Mouse (Mus musculus) forebrain, postnatal 0 days (tissue): Measurements from ENCODE around the gene Memo1. TPM values are rescaled to one million over a fixed set of nuclear protein-coding genes. Genes with fewer than 3 reads are reported as not detected.
"Not testable (repeated sequence)": the region's sequence is repeated elsewhere in the genome, so short reads cannot be mapped to it uniquely, and the experiment has no call there.

Source experiments
- ATAC-seq: fragments of 200-750 bp; cut with Nextera tagmentation; 2 replicates; pipeline ENCODE4 v1.8.0; 2017; ENCODE audit warnings: mild to moderate bottlenecking, moderate library complexity
- DNase-seq: peaks from one replicate; pipeline ENCODE4 v3.0.0-alpha.2; 2015
- H3K27ac ChIP-seq: fragments of 300-500 bp; sonication (generic); 2 replicates; pipeline ENCODE4 v1.5.1; 2014; ENCODE audit warnings: low read depth, mild to moderate bottlenecking, antibody characterized with exemption, low read length, moderate library complexity, mixed read lengths
- H3K27me3 ChIP-seq: fragments of 300-500 bp; sonication (generic); 2 replicates; pipeline ENCODE4 v1.6.1; 2014; ENCODE audit warnings: mild to moderate bottlenecking, low read length, mixed read lengths; ENCODE audit not compliant: insufficient read depth
- H3K36me3 ChIP-seq: fragments of 300-500 bp; sonication (generic); 2 replicates; pipeline ENCODE4 v1.6.1; 2014; ENCODE audit warnings: mild to moderate bottlenecking, moderate library complexity; ENCODE audit not compliant: insufficient read depth
- H3K4me1 ChIP-seq: fragments of 300-500 bp; sonication (generic); 2 replicates; pipeline ENCODE4 v1.6.1; 2014; ENCODE audit warnings: antibody characterized with exemption; ENCODE audit not compliant: insufficient read depth
- H3K4me2 ChIP-seq: fragments of 300-500 bp; sonication (generic); 2 replicates; pipeline ENCODE4 v1.6.1; 2014; ENCODE audit warnings: low read depth, mild to moderate bottlenecking, moderate library complexity
- H3K4me3 ChIP-seq: fragments of 300-500 bp; sonication (generic); 2 replicates; pipeline ENCODE4 v1.5.1; 2014; ENCODE audit warnings: low read depth, low read length, mixed read lengths
- H3K9ac ChIP-seq: fragments of 300-500 bp; sonication (generic); 2 replicates; pipeline ENCODE4 v1.6.1; 2014; ENCODE audit warnings: mild to moderate bottlenecking
- H3K9me3 ChIP-seq: fragments of 300-500 bp; sonication (generic); 2 replicates; pipeline ENCODE4 v1.6.1; 2016; ENCODE audit warnings: low read length
- CTCF ChIP-seq: sonication (generic); IDR thresholded peaks from 2 replicates; pipeline ENCODE4 v1.5.1; 2016; ENCODE audit warnings: antibody characterized with exemption, control low read depth, low read depth
- WGBS: fragments of 180-500 bp; shearing (Covaris S2); extraction: QIAGEN DNeasy Blood & Tissue Kit; methylation state at CpG from one replicate; pipeline ENCODE4 v1.1.7; 2014; 5-methylcytosine and 5-hydroxymethylcytosine counted together
- polyA plus RNA-seq: library from polyadenylated mRNA; unstranded; fragments of >200 nt; fragmentation: Nextera tagmentation; extraction: Ambion mirVana; gene quantifications from 2 replicates; pipeline ENCODE4 v1.2.1, GENCODE M21; 2015
- total RNA-seq: library from RNA; depleted of rRNA; stranded (reverse); fragments of >200 nt; gene quantifications from 2 replicates; pipeline ENCODE4 v1.2.3, GENCODE M21; 2014

Gene Memo1
- total and polyA plus RNA-seq, 2 experiments from 2014 or later = 45.7 to 46.3 TPM

DNA sequence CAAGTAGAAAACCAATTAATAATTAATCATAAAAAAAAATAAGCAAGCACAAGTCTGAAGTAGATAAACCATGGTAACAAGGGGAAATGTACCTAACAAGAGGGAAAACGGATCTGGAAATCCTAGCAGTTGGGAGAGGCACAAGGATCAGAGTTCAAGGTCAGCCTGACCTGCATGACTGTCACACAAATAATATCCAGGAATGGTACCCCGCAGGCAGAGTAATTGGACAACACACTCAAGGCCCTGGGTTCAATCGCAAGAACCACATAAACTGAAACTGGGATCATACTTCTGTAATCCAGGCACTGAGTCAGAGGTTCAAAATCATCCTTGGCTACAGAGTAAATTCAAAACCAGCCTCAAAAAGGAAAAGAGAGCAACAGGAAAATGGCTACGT is 10.3 kb upstream of the Memo1 start:
- ATAC-seq (no peak), DNase-seq (no peak)
- H3K36me3 ChIP-seq = peaks cover 16% of the 10 kb centered on the region
- no peak overlapping the region for H3K4me2 ChIP-seq
- H3K27ac ChIP-seq = no peak overlapping the region
- H3K4me3 ChIP-seq = no peak overlapping the region
- no peaks in the 10 kb centered on the region for H3K9me3 ChIP-seq
- TF ChIP-seq CTCF = no peak
- no peaks in the 10 kb centered on the region for H3K4me1 ChIP-seq
- WGBS = 94% methylated on average over 4 of the region's 4 CpGs
- no peak overlapping the region for H3K9ac ChIP-seq
- H3K27me3 ChIP-seq = no peaks in the 10 kb centered on the region

DNA sequence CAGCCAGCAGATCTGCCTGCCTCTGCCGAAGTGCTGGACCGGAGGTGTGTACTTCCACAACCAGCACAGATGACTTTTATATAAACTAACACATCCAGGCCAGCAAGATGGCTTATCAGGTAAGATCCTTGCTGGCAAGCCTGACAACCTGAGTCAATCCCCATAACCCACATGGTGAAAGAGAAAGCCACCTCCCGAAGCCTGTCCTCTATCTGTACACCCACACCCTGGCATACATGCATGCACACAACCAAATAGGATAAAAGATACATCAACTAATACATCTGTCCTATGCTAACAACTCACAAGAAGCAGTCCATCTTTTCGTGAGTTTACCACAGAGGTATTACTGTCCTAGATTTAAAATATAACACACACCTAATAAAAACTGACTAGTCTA is 8.7 kb upstream of the Memo1 start:
- Histone ChIP-seq H3K4me1 (no peaks in the 10 kb centered on the region), H3K4me3 (no peak overlapping the region), H3K9me3 (no peaks in the 10 kb centered on the region), H3K27ac (no peak overlapping the region), H3K9ac (no peak overlapping the region), H3K4me2 (no peak overlapping the region), H3K27me3 (no peaks in the 10 kb centered on the region), H3K36me3 (peaks cover 16% of the 10 kb centered on the region)
- 94% methylated on average over 4 of the region's 4 CpGs for WGBS
- ATAC-seq (no peak), DNase-seq (no peak)
- no peak for TF ChIP-seq CTCF

DNA sequence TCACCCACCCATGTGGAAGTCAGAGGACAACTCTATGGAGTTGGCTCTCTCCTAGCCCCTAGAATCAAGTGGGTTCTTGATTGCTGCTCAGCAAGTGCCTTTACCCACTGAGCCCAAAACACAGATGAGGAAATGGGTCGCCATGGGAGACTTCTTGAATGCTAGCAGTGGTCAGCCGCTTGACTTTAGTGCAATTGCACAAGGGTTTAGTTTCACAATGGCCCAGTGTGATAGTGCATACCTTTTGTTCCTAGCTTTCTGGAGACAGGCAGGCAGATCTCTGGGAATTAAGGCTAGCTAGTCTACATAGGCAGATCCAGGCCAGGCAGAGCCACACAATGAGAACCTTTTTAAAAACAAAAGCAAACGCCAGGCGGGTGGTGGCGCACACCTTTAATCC is 4.8 kb upstream of the Memo1 start:
- no peaks in the 10 kb centered on the region for H3K9me3 ChIP-seq
- H3K36me3 ChIP-seq = peaks cover 22% of the 10 kb centered on the region
- H3K27me3 ChIP-seq = no peaks in the 10 kb centered on the region
- DNase-seq = no peak
- no peaks in the 10 kb centered on the region for H3K4me1 ChIP-seq
- no peak overlapping the region for H3K4me3 ChIP-seq
- WGBS = 78% methylated on average over 5 of the region's 5 CpGs
- H3K4me2 ChIP-seq = no peak overlapping the region
- no peak overlapping the region for H3K27ac ChIP-seq
- H3K9ac ChIP-seq = no peak overlapping the region
- ATAC-seq = no peak
- no peak for TF ChIP-seq CTCF

DNA sequence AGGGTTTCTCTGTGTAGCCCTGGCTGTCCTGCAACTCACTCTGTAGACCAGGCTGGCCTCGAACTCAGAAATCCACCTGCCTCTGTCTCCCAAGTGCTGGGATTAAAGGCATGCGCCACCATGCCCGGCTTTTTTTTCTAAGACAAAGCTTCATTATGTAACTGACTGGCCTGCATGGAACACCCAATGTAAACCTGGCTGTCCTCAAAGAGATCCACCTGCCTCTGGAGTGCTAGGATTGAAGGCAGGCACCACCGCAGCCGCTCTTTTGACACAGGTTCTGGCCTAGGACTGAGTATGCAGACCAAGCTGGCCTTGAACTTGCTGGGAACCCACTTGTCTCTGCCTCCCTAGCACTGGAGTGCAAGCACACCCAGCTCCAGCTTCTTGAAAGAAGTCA is 1.7 kb upstream of the Memo1 start:
- not testable (repeated sequence) for H3K4me1 ChIP-seq, H3K27me3 ChIP-seq, H3K9me3 ChIP-seq, ATAC-seq, H3K9ac ChIP-seq, H3K27ac ChIP-seq, H3K4me3 ChIP-seq, DNase-seq, H3K4me2 ChIP-seq
- WGBS = 90% methylated on average over 5 of the region's 5 CpGs
- H3K36me3 ChIP-seq = peaks cover 13% of the 10 kb centered on the region; the same call in 1 of the 2 replicates

DNA sequence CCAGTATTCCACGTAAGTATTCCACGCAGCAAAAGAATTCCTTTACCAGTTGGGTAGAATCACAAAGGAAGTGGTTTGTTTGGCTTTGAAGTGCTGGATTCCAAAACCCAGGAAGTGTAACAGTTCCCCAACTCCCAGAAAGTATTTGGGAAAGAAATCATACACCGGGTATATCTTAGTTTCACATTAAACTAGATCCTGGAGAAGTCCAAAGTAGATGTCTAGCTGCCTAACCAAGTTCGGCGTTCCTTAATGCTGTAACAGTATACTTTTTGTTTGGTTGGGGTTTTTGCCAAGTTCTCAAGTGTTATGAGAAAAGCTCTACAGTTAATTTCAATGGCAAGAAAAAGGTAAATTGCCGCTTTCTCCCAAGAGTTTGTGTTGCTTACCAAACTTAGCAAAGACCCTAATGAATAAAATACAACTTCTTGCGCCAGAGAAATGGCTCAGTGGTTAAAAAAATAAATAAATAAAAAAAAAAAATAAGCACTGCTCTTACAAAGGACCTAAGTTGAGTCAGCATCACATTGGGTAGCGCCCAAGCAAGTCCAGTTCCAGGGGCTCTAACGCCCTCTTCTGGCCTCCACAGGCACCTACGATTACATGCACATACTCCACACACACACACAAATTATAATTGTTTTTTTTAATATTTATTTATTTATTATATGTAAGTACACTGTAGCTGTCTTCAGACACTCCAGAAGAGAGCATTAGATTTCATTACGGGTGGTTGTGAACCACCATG is 929 bp upstream of the Memo1 start:
- no peaks in the 10 kb centered on the region for H3K9me3 ChIP-seq
- peaks cover 8% of the 10 kb centered on the region; the same call in 1 of the 2 replicates for H3K36me3 ChIP-seq
- DNase-seq = peak; percentile 41
- peak overlapping the region; percentile 61 for H3K4me2 ChIP-seq
- 38% methylated on average over 11 of the region's 11 CpGs for WGBS
- 0 out of 2 replicates have a peak, but pooled peaks cover 3% of the 10 kb centered on the region for H3K4me1 ChIP-seq
- no peak for ATAC-seq
- H3K9ac ChIP-seq = peak overlapping the region; percentile 92
- H3K4me3 ChIP-seq = peak overlapping the region; percentile 91
- peak; percentile 38 for TF ChIP-seq CTCF
- H3K27me3 ChIP-seq = no peaks in the 10 kb centered on the region
- peak overlapping the region; percentile 29; the same call in 1 of the 2 replicates for H3K27ac ChIP-seq

DNA sequence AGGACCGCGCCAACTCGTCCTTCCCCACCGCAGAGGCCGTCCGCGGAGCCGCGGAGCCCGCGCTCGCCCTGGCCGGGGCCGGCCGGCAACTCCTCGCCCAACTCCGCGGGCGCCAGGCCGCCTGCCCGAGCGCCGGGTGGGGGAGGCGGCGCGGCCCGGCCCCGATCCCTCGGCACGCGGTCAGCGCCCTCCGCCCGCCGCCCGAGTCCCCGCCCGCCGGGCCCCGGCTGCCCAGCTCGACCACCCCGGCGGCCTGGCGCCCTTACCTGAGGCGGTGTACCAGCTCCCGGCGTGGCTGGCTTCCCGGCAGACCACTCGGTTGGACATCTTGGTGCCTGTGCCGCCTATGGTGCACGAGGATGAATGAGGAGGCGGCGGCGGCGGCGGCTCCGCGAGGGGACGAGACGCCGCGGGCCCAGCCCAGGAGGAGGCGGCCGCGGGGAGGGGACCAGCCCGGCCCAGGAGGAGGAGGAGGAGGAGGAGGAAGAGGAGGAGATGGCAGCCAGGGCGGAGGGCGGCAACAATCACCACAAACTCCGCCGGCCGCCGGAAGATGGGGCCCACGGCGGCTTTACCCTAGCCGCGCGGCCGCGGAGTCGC is 795 bp downstream of the Memo1 start:
- peak overlapping the region; percentile 94 for H3K27ac ChIP-seq
- peak overlapping the region; percentile 61 for H3K4me2 ChIP-seq
- peak; percentile 73 for DNase-seq
- 0 out of 2 replicates have a peak, but pooled peaks cover 3% of the 10 kb centered on the region for H3K4me1 ChIP-seq
- 0 out of 2 replicates have a peak, but pooled peaks cover 6% of the 10 kb centered on the region for H3K36me3 ChIP-seq
- peak; percentile 18; the same call in 1 of the 2 replicates for TF ChIP-seq CTCF
- H3K4me3 ChIP-seq = peak overlapping the region; percentile 91
- no peaks in the 10 kb centered on the region for H3K27me3 ChIP-seq
- WGBS = under 1% methylated on average over 51 of the region's 80 CpGs
- ATAC-seq = peak; percentile 62
- no peaks in the 10 kb centered on the region for H3K9me3 ChIP-seq
- peak overlapping the region; percentile 92 for H3K9ac ChIP-seq

DNA sequence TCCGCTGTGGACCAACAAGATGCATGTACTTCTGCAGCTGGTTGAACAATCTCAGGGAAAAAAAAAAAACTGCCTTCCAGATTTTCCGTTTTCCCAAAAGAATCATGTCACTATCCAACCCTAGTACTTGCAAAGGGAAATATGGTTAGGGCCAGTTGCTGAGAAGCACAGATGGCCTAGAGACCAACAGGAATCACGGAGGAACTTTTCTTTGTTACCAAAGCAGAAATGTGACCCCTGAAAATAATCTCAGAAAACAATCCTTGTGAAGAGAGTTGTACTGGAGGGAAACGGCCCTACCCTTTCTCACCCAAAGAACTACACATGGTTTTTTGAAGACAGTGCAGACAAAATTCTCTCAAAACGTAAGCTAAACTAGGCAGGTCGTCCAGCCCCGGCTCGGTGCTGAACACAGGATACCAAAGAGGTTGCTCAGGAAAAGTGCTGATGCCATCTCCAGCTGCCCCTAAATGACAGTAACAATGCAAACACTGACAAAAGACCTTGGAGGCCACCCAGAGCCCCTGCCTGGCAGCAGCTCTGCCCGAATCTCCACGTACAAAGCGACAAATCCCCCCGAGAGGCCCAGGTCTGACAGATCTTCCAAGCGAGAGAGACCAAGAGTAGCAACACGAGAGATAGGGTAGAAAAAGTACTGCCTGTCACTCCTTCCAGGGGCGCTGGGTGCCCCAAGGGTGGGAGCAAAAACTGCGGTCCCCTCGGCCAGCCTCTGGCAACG is 1.5 kb downstream of the Memo1 start:
- TF ChIP-seq CTCF = no peak
- WGBS = 1% methylated on average over 18 of the region's 18 CpGs
- DNase-seq = peak; percentile 50

More for the DNA sequence above, 1.5 kb downstream of the Memo1 start:
- 0 out of 2 replicates have a peak, but pooled peaks cover 4% of the 10 kb centered on the region for H3K36me3 ChIP-seq
- H3K9ac ChIP-seq = peak overlapping the region; percentile 92
- peak overlapping the region; percentile 61 for H3K4me2 ChIP-seq
- 0 out of 2 replicates have a peak, but pooled peaks cover 3% of the 10 kb centered on the region for H3K4me1 ChIP-seq
- no peaks in the 10 kb centered on the region for H3K9me3 ChIP-seq
- H3K27ac ChIP-seq = peak overlapping the region; percentile 94
- peak overlapping the region; percentile 91 for H3K4me3 ChIP-seq
- ATAC-seq = no peak
- H3K27me3 ChIP-seq = no peaks in the 10 kb centered on the region
